Mouse (Mus musculus): ENCODE measurements around the gene Cldnd2.

Cldnd2 gene

DNA sequence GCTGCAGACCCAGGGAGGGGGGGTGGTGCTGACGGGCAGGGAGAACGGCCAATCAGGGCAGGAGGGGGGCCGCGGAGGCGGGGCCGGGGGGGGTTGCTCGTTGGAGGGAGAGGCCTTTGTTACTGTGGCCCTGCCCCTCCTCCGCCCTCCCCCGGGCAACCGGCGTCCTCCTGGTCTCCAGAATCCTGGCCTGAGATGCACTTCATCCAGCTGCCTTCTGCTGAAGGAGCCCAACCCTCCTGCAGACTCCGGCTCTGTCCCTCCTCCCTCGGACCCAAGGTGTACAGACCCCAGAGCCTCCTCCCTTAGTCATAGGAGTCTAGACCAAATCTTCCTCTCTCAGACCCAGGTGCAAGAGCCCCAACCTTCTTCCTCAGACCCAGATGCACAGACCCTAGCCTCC is 49.6 kb downstream of the Cldnd2 start:
- peak; percentile 93 for DNase-seq (ENCODE audit: low read depth, low spot score)

DNA sequence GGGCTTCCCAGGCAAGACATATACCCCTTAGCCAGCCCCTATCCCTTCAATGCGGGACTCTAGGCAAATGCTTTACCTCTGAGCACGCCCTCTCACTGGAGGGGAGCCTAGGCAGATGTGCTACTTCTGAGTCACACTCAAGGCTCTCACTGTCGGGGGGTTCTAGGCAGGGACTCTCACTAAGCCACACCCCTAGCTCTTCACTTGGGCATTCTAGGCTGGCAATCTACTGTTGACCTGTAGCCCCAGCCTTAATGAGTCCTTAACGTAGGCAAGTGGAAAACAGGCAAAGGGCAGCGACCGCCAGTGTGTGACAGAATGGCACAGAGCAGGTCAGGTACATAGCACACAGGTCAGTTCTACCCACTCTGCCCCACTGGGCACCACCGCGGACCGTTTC is 50.3 kb downstream of the Cldnd2 start:
- DNase-seq (ENCODE audit: low read depth, low spot score), result no peak

Data from brain, adult 2 months (tissue).